9 mouse cellular contexts compared by ENCODE assay signal in the genomic region with DNA sequence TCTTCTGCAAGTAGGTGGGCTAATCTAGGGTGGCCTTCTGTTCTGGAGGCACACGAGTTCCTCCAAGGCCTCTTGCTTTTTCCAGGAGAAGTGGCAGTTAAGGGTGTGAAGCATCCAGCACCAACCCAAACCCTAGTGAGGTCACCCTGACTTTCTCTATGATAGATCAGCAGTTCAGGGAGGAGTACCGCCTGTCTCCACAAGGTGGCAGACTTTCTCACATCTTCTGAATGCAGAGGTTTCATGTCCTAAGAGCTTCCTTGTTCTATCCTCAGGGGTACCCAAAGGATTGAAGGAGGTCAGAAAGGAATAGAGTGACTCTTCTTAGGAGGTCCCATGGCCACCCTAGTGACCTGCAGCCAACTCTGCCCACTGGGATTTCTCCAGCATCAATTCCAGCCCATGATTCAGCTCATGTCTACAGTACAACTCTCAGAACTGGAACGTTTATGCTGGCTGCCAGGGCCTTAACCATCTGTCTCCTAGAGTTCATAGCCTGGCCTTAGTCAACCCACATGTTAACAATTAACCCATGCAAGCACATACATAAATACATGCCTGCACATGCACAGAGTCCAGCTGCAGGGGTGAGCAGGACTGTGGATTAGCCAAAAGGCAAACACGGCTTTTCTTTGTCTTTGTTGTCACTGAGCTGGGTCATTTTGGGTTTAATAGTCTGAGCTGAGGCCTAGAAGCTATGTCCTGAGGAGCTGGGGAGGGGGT. TPM values are rescaled to one million over a fixed set of nuclear protein-coding genes. Genes with fewer than 3 reads are reported as not detected.
DNase-seq lines count a peak whose midpoint lies in the region; ATAC-seq and TF ChIP-seq lines count a peak whose summit lies in the region.
"Had no signal": no experiment of that assay in that cellular context is flagged by ENCODE, and none has a peak within 500 bp of the region (broad histone marks: within the 10 kb centered on the region; RNA-seq: fewer than 3 reads in every experiment).

No protein-coding gene starts in this region.

- peak; percentile 80 for ATAC-seq in common myeloid progenitor, adult 5-6 weeks (replicated peaks; ENCODE audit: low read depth, poor library complexity, severe bottlenecking)
- peak; percentile 68 for ATAC-seq in kidney, postnatal 0 days (replicated peaks; ENCODE audit: low FRiP score, low read depth)
- no peak for ATAC-seq in liver, embryonic 13.5 days (ENCODE audit: low read depth)

- TF ChIP-seq CTCF in C2C12 (IDR thresholded peaks at IDR 0.05; ENCODE audit: control insufficient read depth, insufficient read depth, insufficient read length): peak; percentile 35
- peak; percentile 94 for TF ChIP-seq CTCF in kidney, postnatal 0 days (IDR thresholded peaks at IDR 0.05; ENCODE audit: low read depth)

- no peak overlapping the region for H3ac ChIP-seq in C2C12 (ENCODE audit: control insufficient read depth, insufficient read length, low read depth)

- no peaks in the 10 kb centered on the region for H3K4me1 ChIP-seq in kidney, postnatal 0 days (replicated peaks; ENCODE audit: insufficient read depth, low read length)
- H3K4me1 ChIP-seq in liver, embryonic 13.5 days (replicated peaks): peaks cover 6% of the 10 kb centered on the region

- no peak overlapping the region for H3K4me2 ChIP-seq in kidney, postnatal 0 days (ENCODE audit: low read length)
- H3K4me2 ChIP-seq in liver, embryonic 13.5 days: no peak overlapping the region
- H3K4me2 ChIP-seq: hindbrain, embryonic 15.5 days had no signal

- no peak overlapping the region for H3K4me3 ChIP-seq in C2C12 (ENCODE audit: insufficient read depth, poor library complexity, severe bottlenecking)
- H3K4me3 ChIP-seq in kidney, postnatal 0 days (replicated peaks; ENCODE audit: low read depth, low read length): no peak overlapping the region
- H3K4me3 ChIP-seq in liver, embryonic 13.5 days (replicated peaks): no peak overlapping the region
- H3K4me3 ChIP-seq: hindbrain, embryonic 15.5 days had no signal

- H3K9ac ChIP-seq in kidney, postnatal 0 days (ENCODE audit: low read depth, low read length): no peak overlapping the region
- no peak overlapping the region for H3K9ac ChIP-seq in liver, embryonic 13.5 days
- H3K9ac ChIP-seq: hindbrain, embryonic 15.5 days had no signal

- H3K79me3 ChIP-seq in C2C12 (ENCODE audit: low read depth): no peaks in the 10 kb centered on the region

- H3K79me2 ChIP-seq in C2C12 (ENCODE audit: control insufficient read depth, insufficient read depth): no peaks in the 10 kb centered on the region

- H3K27me3 ChIP-seq in C2C12 (ENCODE audit: control insufficient read depth, insufficient read depth, insufficient read length): peaks cover 34% of the 10 kb centered on the region
- H3K27me3 ChIP-seq in kidney, postnatal 0 days (ENCODE audit: insufficient read depth, low read length): no peaks in the 10 kb centered on the region
- H3K27me3 ChIP-seq in liver, embryonic 13.5 days: peaks cover 7% of the 10 kb centered on the region

- 36% methylated on average over 4 of the region's 4 CpGs for WGBS in kidney, postnatal 0 days
- WGBS in liver, embryonic 13.5 days (ENCODE audit: insufficient replicate concordance): 32% methylated on average over 4 of the region's 4 CpGs

- no peak overlapping the region for H3K27ac ChIP-seq in kidney, postnatal 0 days
- H3K27ac ChIP-seq in liver, embryonic 13.5 days: no peak overlapping the region
- H3K27ac ChIP-seq: hindbrain, embryonic 15.5 days had no signal

- H3K9me3 ChIP-seq in kidney, postnatal 0 days (replicated peaks; ENCODE audit: low read length): no peaks in the 10 kb centered on the region
- no peaks in the 10 kb centered on the region for H3K9me3 ChIP-seq in liver, embryonic 13.5 days (replicated peaks)
- H3K9me3 ChIP-seq: hindbrain, embryonic 15.5 days had no signal

- DNase-seq in T-cell, adult 2 months (ENCODE audit: low spot score): peak; percentile 42
- peak; percentile 83 for DNase-seq in gastrocnemius, postnatal 10 days
- DNase-seq in kidney, postnatal 0 days (ENCODE audit: low spot score): peak; percentile 81
- DNase-seq in liver, embryonic 13.5 days: peak; percentile 43
- DNase-seq in ovary, postnatal 36 days (ENCODE audit: low spot score): peak; percentile 73
- DNase-seq in thymus, postnatal 14 days: peak; percentile 75

- no peaks in the 10 kb centered on the region for H3K36me3 ChIP-seq in C2C12 (ENCODE audit: control insufficient read depth, insufficient read depth)
- no peaks in the 10 kb centered on the region for H3K36me3 ChIP-seq in kidney, postnatal 0 days (ENCODE audit: insufficient read depth, low read length)
- no peaks in the 10 kb centered on the region for H3K36me3 ChIP-seq in liver, embryonic 13.5 days
- H3K36me3 ChIP-seq: hindbrain, embryonic 15.5 days had no signal

TF ChIP-seq in C2C12, 6 proteins besides CTCF, POLR2A, EP300 and RAD21:
- TF ChIP-seq MAX (IDR thresholded peaks at IDR 0.05): no peak

RNA-seq across cellular contexts. Expression of a gene that starts 22.8 kb away (rescaled TPM):
- polyA plus RNA-seq in C2C12 (2012; fragmentation: generic; extraction: Trizol): 96.7 TPM
- total RNA-seq in common myeloid progenitor, adult 5-6 weeks (2017): 23.2 and 35.7 TPM in 2 replicates
- 10 to 100 TPM; 20.0 to 22.2 TPM for total RNA-seq in gastrocnemius, postnatal 10 days (2021)
- 78.8 and 83.7 TPM in 2 replicates for polyA plus RNA-seq in kidney, postnatal 0 days (2015; fragmentation: Nextera tagmentation; extraction: Ambion mirVana)
- 29.5 and 30.7 TPM in 2 replicates for polyA plus RNA-seq in liver, embryonic 13.5 days (2015; fragmentation: Nextera tagmentation; extraction: Ambion mirVana)

RNA-seq across cellular contexts. Expression of a gene that starts 26.9 kb away (rescaled TPM):
- not detected for polyA plus RNA-seq in C2C12 (2012; fragmentation: generic; extraction: Trizol)
- not detected in 2 replicates for total RNA-seq in common myeloid progenitor, adult 5-6 weeks (2017)
- total RNA-seq in gastrocnemius, postnatal 10 days (2021): not detected
- polyA plus RNA-seq in kidney, postnatal 0 days (2015; fragmentation: Nextera tagmentation; extraction: Ambion mirVana): 36.5 and 40.2 TPM in 2 replicates
- 0.08 TPM in 1 of 2 replicates, not detected in the other for polyA plus RNA-seq in liver, embryonic 13.5 days (2015; fragmentation: Nextera tagmentation; extraction: Ambion mirVana)

Comparison
In these comparisons a context has a peak if more than half of its experiments do, and no peak if none do; other contexts are left out.
1. RNA of a gene that starts 26.9 kb away (polyA plus RNA-seq): 36.5 to 40.2 TPM in kidney, postnatal 0 days; not detected in C2C12 (single experiment) and 0.08 TPM in liver, embryonic 13.5 days; every median in the first group is over 10 times any median in the second.
2. Peak in every context shown above with its lines, with median percentiles within 50 percentile points of each other: DNase-seq.